Mouse (Mus musculus) forelimb bud, embryonic 11.5 days (tissue): ENCODE data around the gene Eif4g3.

Source experiments
- DNase-seq: peaks from one replicate; pipeline ENCODE4 v3.0.0-alpha.2; 2012; ENCODE audit warnings: low read depth, low spot score

Eif4g3 gene

GRCm38 (mm10) chr4:138100456-138100855 is 107.6 kb downstream of the Eif4g3 start:
- DNase-seq: no peak

GRCm38 (mm10) chr4:138101795-138102194 is 109.0 kb downstream of the Eif4g3 start:
- DNase-seq: no peak

GRCm38 (mm10) chr4:138102413-138102812 is 109.6 kb downstream of the Eif4g3 start:
- no peak for DNase-seq

- no peak for DNase-seq
Measured at GRCm38 (mm10) chr4:138104967-138105366, 112.1 kb downstream of the Eif4g3 start.

GRCm38 (mm10) chr4:138107441-138108409 is 114.9 kb downstream of the Eif4g3 start:
- peak; percentile 73 for DNase-seq

GRCm38 (mm10) chr4:138108541-138108940 is 115.7 kb downstream of the Eif4g3 start:
- DNase-seq: no peak

GRCm38 (mm10) chr4:138109332-138109731 is 116.5 kb downstream of the Eif4g3 start:
- no peak for DNase-seq

GRCm38 (mm10) chr4:138111858-138112257 is 119.0 kb downstream of the Eif4g3 start:
- DNase-seq: no peak

- peak; percentile 13 for DNase-seq
Measured at GRCm38 (mm10) chr4:138119740-138120139, 126.9 kb downstream of the Eif4g3 start.

GRCm38 (mm10) chr4:138124046-138124445 is 131.2 kb downstream of the Eif4g3 start:
- no peak for DNase-seq

- no peak for DNase-seq
Measured at GRCm38 (mm10) chr4:138127371-138127770, 134.5 kb downstream of the Eif4g3 start.

- no peak for DNase-seq
Measured at GRCm38 (mm10) chr4:138127781-138128180, 135.0 kb downstream of the Eif4g3 start.

GRCm38 (mm10) chr4:138130149-138130548 is 137.3 kb downstream of the Eif4g3 start:
- DNase-seq: no peak

GRCm38 (mm10) chr4:138131226-138131625 is 138.4 kb downstream of the Eif4g3 start:
- DNase-seq: no peak

- no peak for DNase-seq
Measured at GRCm38 (mm10) chr4:138131716-138132115, 138.9 kb downstream of the Eif4g3 start.

- DNase-seq: no peak
Measured at GRCm38 (mm10) chr4:138133360-138133759, 140.5 kb downstream of the Eif4g3 start.

- DNase-seq: no peak
Measured at GRCm38 (mm10) chr4:138137336-138137735, 144.5 kb downstream of the Eif4g3 start.

- DNase-seq: no peak
Measured at GRCm38 (mm10) chr4:138137804-138138203, 145.0 kb downstream of the Eif4g3 start.

GRCm38 (mm10) chr4:138138219-138138618 is 145.4 kb downstream of the Eif4g3 start:
- no peak for DNase-seq

GRCm38 (mm10) chr4:138141358-138141757 is 148.5 kb downstream of the Eif4g3 start:
- DNase-seq: no peak

- no peak for DNase-seq
Measured at GRCm38 (mm10) chr4:138147176-138147575, 154.4 kb downstream of the Eif4g3 start.

- no peak for DNase-seq
Measured at GRCm38 (mm10) chr4:138149977-138150376, 157.2 kb downstream of the Eif4g3 start.

- no peak for DNase-seq
Measured at GRCm38 (mm10) chr4:138151226-138151625, 158.4 kb downstream of the Eif4g3 start.
